Mouse (Mus musculus) left cerebral cortex, adult 11 months (tissue): ENCODE measurements around the gene Tbx6.

Experiments
- DNase-seq: peaks from one replicate; pipeline ENCODE4 v3.0.0; 2022; ENCODE audit warnings: low spot score

Gene Tbx6

DNA sequence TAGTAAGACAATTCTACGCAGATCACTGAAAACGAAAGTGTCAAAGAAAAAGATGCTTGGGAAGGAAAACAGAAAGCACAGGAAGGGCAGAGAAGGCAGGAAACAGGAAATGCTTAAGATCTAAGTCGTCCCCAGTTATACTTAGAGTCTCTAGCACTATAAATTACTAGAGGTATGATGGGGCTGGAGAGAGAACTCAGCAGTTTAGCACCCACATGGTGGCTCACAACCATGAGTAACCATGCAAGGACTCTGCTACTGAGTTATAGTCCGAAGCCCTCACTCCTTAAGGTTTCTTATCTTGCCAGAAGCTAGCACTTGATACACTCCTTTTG lies 13.0 kb downstream of the Tbx6 start:
- DNase-seq = no peak

DNA sequence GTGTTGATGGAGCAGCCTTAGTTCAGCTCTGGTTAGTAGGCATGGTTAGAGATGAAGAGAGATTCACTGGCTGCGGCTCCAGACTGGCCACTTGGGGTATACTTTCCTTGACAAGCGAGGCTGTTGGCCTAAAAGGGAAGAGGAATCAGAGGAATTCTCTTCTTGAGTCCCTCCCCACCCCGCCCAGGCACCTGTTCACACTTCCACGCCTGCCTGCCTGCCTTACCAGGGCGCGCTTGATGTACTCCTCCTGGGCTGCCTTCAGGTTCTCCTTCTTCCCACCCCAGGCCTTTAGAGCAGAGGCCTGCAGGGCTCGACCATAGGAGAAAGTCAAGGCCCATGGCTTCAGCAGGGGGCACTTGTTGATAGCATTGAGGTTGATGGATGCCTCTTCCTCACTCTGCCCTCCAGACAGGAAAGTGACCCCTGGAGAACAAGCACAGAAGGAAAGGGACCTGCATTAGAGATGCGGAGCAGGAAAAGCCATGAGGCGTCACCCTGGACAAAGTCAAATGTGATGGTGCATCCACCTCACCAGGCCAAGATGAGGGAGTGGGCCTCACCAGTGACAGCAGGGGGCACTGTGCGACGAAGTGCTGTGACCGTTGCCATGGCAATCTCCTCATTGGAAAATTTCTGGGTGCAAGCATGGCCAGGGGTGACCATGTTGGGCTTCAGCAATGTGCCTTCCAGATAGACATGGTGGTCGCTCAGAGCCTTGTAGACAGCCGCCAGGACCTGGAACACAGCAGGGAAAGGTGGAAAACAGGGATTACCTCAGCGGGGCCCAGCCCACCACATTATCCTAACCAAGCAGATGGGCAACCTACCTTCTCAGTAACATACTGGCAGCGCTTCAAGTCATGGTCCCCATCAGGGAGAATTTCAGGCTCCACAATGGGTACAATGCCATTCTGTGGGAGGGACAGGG lies 14.4 kb downstream of the Tbx6 start:
- DNase-seq = no peak

DNA sequence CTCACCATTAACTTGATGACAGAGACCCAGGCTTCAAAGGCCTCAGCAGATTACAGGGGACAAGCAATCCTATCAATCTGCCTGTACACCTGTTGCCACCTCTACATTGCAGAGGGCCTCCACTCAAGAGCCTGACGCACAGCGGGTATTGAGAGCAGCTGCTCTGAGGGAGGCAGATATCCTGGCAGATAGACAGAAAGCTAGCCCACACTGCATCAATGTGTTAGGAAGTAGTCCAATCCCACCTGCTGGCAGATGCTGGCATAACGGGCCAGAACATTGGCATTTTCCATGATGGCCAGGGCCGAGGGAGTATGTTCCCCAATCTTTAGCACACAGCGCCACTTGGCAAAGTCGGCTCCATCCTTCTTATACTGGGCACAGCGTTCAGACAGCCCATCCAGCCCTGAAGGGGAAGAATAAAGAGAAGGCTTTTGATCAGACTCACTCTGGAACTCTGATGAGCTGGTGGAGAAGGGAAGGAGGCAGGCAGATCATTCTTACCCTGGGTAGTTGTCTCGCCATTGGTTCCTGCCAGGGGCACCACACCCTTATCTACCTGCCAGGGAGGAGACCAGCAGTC lies 15.2 kb downstream of the Tbx6 start:
- DNase-seq = no peak

DNA sequence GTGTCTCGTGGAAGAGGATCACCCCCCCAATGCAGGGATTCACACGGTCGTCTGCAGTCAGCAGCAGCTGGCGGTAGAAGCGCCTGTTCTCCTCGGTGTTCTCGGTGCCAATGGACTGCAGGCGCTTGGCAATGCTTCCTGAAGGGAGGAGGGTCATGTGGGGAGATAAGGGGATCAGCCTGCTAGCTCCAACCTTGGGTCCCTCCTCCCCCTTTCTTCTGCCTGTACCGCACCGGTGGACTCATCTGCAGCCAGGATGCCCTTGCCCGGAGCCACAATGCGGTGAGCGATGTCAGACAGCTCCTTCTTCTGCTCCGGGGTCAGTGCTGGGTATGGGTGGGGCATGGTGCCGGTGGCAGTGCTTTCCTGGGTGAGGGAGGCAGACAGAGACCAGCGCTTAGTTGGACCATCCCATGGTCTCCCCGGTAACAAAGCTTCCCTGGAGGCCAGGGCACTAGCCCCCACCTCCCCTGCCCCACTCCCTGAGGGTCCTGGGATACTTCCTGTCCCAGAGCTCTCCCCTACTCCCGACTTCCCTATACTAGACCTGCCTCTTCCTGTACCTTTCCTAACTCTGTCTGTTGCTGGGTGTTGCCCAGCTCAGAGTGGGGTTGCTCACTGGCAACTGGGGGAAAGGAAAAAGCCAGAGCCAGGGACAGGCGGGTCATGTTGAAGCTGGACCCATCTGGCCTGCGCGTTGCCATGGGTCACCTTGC lies 16.3 kb downstream of the Tbx6 start, which contains the start of gene Fam57b:
Fam57b (plus strand) TSS at position 258 of the 716 bp plus-strand sequence.
- no peak for DNase-seq

DNA sequence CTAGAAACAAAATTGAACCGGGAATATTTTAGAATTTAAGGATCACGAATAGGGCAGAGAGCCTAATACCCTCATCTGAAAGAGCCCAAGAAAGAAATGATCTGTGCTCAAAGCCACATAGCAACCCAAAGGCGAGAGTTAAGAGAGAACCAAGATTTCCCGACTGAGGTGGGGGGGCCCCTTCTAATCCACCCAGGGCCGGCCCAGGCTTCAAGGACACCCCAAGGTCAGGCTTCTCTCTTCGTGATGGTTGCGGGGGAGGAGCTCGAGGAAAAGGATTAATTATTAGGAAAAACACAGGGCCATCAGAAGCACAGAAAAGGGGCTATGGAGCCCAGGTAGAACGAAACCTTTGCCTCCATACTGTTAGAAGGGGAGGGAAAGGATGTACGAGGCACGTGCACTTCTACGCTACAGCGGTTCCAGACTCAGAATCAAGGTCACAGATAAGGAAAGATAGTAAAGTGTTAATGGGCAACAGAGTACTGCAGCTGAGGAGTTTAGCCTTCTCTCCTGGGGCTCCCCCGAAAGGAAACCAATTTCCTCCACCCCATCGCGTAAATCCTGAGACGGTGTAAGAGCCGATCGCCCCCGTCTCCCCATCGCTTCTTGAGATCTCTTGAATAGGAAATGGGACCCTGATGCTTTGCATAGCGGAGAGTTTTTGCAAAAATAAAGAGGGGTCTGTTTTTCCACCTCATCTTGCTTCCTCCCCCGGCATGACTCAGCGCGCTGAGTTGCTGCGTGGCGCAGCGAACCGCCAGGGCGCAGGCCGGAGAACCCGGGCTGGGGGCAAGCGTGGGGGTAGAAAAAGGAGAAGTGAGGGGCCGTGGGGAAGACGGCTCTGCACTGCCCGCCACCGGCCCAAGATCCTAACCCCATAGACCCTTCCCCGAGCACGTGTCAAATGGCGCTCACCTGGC lies 17.1 kb downstream of the Tbx6 start:
- no peak for DNase-seq

DNA sequence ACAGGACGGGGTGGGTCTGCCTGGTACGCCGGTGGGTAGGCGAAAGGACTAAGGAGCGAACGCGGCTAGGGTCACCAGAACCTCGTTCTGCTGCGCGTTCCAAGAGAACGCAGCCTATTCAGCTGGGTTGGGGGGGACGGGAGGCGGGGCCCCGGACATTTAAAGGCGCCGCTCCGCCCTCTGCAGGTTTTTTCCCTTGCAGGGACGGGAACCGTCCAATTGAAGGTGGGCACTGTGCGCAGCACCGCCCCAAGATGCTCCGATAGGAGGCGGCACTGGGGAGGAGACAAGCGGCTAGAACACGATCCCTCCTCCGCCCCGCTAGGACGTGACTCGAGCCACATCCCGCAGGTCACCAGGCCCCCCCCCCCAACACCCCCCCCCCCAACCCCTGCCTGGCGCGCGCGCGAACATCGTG lies 17.8 kb downstream of the Tbx6 start:
- DNase-seq = peak; percentile 96

DNA sequence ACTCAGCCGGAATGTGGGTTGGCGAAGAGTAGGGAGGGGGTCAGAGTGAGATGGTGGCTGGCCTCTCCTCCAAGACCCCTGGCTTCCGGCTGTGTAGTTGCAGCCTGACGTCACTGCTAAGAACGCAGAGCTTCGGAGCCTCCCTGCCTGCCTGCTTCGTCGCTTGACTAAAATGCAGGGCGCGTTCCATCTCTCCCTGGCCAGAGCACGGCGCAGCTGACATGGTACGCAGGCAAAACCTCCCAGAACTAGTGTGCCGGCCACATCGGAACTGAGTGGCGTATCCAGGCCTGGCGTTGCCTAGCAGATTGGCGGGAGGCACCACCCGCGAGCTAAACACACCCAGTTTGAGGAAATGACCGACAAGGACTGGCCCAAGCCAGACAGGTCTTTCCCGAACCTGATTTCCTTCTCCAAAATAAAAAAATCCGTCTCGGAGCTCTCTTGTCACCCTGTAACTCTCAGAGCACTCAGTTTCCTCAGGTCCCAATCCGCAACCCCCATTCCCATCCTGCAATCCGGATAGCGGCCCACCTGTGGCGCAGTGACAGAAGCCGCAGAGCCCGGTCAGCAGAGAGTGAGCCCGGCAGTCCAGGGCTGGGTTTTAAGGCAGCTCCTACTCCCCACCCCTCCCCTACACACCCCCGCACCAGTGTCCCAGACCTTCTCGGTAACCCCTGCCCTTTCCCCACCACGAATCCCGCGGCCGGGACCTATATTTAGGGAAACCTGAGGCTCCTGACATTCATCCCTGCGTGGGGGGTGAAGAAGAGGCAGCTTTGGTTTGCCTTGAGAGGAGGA lies 18.4 kb downstream of the Tbx6 start:
- no peak for DNase-seq

DNA sequence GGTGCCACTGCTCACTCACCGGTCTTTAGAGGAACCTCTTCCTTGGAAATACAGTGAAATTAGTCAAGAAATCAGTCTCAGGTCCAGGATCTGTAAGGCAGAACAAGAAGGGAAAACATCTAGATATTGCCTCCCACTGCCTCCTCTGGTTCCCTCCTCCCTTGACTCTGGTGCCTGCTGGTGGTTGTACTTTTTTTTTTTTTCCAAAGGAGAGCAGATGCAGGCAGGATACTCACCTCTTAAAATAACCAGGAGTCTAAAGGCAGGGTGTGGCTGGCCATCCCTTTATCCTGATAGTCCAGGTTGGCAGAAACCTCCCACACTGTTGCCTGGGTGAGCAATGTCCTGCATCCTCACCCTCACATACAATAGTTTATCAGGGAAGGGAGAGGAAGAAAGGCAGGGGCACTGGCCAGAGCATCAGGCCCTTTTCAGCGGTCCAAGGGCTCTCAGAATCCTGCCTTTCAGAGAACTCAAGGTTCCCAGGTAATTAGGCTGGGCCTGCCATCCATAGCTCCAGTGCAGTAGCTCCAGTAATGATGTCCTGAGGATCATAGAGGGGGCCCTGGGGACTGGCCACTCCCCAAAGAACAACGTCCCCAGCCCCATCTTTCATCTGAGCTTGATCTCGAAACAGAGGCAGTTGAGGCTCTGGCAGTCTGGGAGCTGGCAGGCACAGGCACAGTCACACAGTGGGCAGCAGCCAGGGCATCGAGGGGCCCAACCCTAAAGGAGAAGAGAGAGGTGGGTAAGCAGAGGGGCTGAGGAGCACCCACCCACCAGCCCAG lies 19.2 kb downstream of the Tbx6 start:
- no peak for DNase-seq

DNA sequence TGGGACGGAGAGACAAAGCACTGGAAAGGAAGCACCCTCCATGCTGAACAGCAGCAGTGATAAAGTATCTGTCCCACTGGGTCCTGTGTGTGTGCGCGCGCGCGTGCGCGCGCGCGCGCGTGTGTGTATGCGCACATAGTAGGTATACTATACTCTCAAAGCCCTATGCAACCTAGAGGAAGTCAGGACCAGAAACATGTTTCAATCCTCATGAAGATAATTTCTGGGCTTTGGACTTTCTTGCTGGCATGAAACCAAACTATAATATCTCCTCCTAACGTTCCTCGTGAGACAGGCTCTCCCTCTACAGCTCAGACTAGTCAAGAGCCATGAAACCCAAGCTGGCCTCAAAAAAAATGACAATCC lies 19.8 kb downstream of the Tbx6 start:
- no peak for DNase-seq

DNA sequence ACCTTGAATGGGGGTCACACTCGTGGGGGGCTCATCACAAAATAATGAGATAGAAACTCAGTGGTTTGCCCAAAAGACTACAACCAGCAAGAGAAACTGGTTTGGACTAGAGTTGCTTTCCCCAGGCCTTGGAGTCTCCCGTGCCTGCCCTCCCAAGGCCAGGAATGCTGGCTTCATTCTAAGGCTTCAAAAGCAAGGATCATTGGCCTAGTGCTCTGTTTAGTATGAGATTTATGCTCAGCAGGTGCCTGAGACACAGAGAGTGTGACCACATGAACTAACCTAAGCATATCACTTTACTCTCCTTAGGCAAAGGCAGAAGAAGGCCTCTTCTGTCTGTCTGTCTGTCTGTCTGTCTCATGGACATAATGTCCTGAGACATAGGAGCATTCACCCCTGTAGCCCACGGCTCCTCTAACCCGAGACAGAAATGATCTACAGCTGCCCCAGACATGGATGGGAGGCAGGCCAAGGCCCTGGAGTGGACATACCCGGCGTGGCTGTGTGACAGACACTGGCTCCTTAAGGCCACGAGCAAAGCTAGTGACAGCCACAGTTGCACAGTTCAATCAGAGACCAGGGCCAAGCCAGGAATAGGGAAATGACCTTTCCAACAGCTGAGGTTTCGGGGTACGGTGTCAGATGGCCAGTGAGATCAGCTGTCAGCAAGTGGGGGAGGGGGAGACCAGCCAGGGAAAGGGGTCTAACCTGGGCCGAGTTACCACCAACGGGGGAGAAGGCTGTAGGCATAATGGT lies 21.0 kb downstream of the Tbx6 start:
- DNase-seq = no peak

DNA sequence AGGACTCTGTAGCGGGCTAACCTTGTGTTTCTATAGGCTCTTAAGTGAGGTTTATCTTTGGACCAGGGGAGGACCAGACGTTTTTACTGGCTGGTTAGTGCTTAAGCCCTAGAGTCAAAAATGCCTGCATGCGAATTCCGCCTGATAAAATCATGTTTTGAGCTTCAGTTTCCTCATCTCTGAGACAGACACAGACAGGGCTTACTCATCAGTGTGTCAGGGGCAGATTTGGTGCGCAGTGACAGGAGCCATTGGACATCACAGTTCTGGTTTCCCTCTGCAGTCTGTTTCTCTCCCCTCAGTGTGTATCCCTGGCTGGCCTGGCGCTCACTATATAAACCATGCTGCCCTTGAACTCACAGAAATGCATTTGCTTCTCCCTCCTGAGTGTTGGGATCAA lies 21.9 kb downstream of the Tbx6 start:
- DNase-seq = no peak

DNA sequence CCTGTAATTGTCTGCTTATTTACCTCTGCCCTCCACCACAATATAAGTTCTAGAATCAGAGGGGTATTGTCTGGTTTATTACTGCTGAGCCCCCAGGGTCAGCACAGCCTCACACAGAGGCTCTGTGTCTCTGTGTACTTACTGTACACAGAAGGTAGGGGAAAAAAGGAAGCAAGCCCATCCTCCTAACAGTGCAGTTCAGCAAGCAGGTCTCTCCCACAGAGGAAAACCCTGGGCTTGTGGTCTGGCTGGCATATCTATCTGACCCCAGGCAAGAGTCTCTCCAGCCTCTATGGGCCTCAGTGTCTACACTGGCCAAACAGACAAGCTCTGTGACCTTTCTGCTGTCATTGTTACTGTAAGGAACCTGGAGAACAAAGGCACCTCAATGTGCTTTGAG lies 22.5 kb downstream of the Tbx6 start:
- DNase-seq = no peak

DNA sequence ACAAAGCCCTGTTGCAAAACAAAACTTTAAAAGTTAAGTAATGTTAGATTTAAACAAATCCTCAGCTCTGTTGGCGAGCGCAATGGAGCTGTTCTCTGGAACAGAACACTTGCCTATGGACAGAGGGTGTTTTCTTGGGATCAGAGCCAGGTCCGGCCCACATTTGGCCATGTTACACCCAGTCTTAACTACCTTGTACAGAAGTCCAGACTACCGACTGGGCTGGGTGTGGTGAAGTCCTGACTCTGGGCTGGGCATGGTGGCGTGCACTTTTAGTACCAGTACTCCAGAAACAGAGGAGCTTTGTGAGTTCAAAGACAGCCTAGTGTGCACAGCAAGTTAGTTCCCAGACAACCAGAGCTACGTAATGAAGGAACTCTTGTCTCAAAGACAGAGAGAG lies 25.7 kb downstream of the Tbx6 start:
- no peak for DNase-seq

DNA sequence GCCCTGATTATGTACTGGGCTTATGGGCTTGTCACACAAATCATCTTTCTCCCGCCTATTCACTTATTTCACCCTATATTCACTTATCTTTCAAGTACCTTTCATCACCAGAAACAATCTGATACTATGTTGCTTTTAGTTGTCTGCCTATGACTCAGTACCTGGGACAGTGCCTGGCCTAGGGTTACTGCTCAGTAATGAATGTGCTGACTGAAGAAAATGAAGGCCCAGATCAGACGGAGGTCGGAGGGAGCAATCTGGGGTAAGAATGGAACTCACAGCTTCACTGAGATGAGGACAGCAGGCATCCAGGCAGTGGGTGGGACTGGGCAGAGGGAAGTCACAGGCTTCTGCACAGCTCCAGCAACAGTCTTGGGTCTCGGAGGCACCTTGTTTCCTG lies 26.1 kb downstream of the Tbx6 start:
- no peak for DNase-seq

DNA sequence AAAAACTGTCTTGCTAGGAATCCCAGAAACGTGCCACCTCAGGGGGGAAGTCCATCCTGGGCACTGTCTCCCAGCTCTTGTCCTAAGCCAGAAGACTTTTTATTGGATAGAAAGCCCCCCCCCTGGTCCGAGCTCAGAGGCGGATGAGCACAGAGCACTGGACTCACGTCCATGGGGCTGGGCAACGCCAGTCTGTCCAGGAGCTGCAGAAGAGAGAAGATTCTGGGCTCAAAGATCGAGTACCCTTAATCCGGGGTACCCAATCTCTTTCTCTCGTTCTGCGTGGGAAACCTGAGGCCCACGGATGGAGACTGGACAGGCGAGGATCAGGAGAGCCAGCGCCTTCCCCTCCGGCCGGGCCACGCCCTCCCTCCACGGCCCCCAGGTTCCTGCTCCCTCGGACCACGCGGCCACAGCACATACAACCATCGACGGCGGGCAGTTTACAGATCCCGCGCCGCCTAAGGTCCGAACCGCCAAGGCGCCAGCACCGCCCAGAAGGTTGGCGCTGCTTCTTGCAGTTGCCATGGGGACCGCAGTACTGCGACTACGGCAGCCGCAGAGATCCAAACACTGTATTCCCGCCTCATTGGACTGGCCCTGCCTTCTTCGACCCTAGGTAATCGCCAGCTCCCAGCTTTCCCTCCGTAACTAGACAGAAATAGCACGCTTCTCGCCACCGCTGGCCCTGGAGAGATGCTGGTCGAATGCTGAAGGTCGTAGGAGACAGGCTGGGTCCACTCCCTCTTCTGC lies 27.6 kb downstream of the Tbx6 start:
- DNase-seq = peak; percentile 83

DNA sequence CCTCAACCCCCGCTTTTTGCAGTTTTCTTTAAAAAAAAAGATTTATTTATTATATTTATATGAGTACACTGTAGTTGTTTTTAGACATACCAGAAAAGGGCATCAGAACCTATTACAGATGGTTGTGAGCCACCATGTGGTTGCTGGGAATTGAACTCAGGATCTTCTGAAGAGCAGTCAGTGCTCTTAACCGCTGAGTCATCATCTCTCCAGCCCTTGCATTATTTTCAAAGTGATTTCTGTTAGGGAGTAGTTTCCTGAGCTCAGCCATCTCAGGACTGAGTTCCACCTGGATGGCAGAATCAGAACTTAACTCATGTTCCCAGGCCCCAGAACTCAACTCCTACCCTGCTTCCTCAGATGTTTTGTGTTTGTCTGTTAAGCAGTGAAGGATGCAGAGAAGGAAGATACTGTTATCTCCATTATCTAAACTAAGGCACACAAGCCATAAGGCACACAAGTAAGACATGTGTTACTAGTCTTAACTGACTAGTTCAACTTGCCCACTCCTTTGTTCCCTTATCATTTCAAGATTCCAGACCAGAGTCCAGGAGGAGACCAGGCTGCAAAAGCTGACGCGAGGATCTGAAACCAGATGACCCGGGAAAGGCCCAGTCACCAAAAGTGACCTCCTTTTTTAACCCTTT lies 28.6 kb downstream of the Tbx6 start:
- DNase-seq = no peak

DNA sequence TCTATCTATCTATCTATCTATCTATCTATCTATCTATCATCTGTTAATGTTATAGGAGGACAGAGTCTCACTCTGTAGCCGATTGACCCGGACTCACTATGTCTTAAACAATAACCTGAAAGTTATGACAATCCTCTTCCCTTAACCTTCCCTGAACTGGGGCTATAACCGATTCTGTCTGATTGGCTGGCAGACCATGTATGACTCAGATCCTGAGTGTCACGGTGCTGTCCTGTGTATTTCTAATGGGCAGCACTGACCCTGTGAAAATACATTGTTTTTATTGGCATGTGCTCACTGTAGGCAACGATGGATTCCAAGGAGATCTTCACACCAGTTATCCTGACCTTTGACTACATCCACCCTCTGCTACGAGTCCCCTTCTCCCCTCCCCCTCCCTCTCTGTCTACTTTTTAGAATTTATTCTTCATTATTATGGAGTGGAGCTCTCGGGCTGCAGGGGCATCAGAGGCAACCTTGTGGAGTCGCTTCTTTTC lies 34.5 kb downstream of the Tbx6 start:
- no peak for DNase-seq

DNA sequence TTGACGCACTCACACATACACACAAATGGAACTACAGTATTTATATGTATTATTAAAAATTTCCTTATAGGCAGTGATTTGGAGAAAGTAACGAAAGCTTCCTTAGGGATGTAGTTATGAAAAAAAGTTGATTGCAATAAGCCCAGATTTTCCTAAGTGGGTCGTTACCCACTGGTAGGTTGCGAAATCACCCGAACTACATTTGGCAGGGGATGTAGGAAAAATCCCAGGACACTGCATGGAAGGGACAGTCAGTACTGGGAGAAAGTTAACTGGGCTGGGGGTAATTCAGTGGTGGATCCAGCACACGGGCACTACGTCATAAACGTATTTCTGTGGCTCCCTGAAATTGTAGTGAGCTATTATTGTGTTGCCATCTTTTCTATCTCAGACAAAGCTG lies 35.2 kb downstream of the Tbx6 start:
- no peak for DNase-seq
